Mouse (Mus musculus) myocyte (in vitro differentiated cells): ENCODE results near the gene Mkrn2os. TPM values are rescaled to one million over a fixed set of nuclear protein-coding genes. Genes with fewer than 3 reads are reported as not detected.
A peak's percentile ranks its signal among the peaks of the same experiment; 100 is the strongest.

Source experiments
- H3K27me3 ChIP-seq: one replicate; pipeline ENCODE4 v1.6.1; 2011; ENCODE audit not compliant: control insufficient read depth, insufficient read depth, insufficient read length
- H3K36me3 ChIP-seq: one replicate; pipeline ENCODE4 v1.6.1; 2011; ENCODE audit not compliant: control insufficient read depth, insufficient read depth
- H3K4me2 ChIP-seq: one replicate; pipeline ENCODE4 v1.6.1; 2011; ENCODE audit warnings: low read depth, control low read depth
- H3K4me3 ChIP-seq: one replicate; pipeline ENCODE4 v1.5.1; 2011; ENCODE audit warnings: mild to moderate bottlenecking, control low read depth, moderate library complexity
- H3K79me2 ChIP-seq: one replicate; pipeline ENCODE4 v1.6.1; 2011; ENCODE audit not compliant: control insufficient read depth, insufficient read depth
- H3ac ChIP-seq: one replicate; pipeline ENCODE4 v1.6.1; 2011; ENCODE audit not compliant: control insufficient read depth, insufficient read length
- CEBPB ChIP-seq: IDR thresholded peaks from 2 replicates; pipeline ENCODE4 v1.6.1; 2011; ENCODE audit warnings: mild to moderate bottlenecking, moderate library complexity; ENCODE audit not compliant: poor library complexity, insufficient read depth, severe bottlenecking
- E2F4 ChIP-seq: IDR thresholded peaks from one replicate; pipeline ENCODE4 v1.6.1; 2011; ENCODE audit warnings: mild to moderate bottlenecking, control low read depth, moderate library complexity; ENCODE audit not compliant: insufficient read depth
- MAX ChIP-seq: IDR thresholded peaks from one replicate; pipeline ENCODE4 v1.6.1; 2011; ENCODE audit warnings: low read depth, mild to moderate bottlenecking, control low read depth
- MYOD1 ChIP-seq, 3 experiments: IDR thresholded peaks; one replicate each; pipeline ENCODE4 v1.6.1; 2011; ENCODE audit warnings: control low read depth in 2 of 3, low read depth in 2 of 3, mild to moderate bottlenecking in 2 of 3, moderate library complexity in 1 of 3; ENCODE audit not compliant: insufficient read length in 2 of 3, control insufficient read depth in 1 of 3
- MYOG ChIP-seq, 3 experiments: IDR thresholded peaks; one replicate each; pipeline ENCODE4 v1.6.1; 2011; ENCODE audit warnings: control low read depth in 2 of 3, low read depth in 2 of 3, mild to moderate bottlenecking in 2 of 3; ENCODE audit not compliant: insufficient read length in 2 of 3, control insufficient read depth in 1 of 3, insufficient read depth in 1 of 3
- POLR2A ChIP-seq: IDR thresholded peaks from one replicate; pipeline ENCODE4 v1.6.1; 2011; ENCODE audit warnings: low read depth, mild to moderate bottlenecking, control low read depth, moderate library complexity; ENCODE audit not compliant: insufficient read length
- POLR2AphosphoS2 ChIP-seq: IDR thresholded peaks from one replicate; pipeline ENCODE4 v1.6.1; 2011; ENCODE audit warnings: low read depth, control low read depth; ENCODE audit not compliant: insufficient read length
- REST ChIP-seq: IDR thresholded peaks from one replicate; pipeline ENCODE4 v1.6.1; 2011; ENCODE audit warnings: mild to moderate bottlenecking, control low read depth, moderate library complexity; ENCODE audit not compliant: insufficient read depth, insufficient read length
- SRF ChIP-seq: IDR thresholded peaks from one replicate; pipeline ENCODE4 v1.6.1; 2011; ENCODE audit warnings: low read depth; ENCODE audit not compliant: control insufficient read depth, insufficient read length
- TCF12 ChIP-seq: IDR thresholded peaks from one replicate; pipeline ENCODE4 v1.6.1; 2011; ENCODE audit warnings: mild to moderate bottlenecking, control low read depth; ENCODE audit not compliant: poor library complexity, insufficient read depth, severe bottlenecking
- TCF3 ChIP-seq: IDR thresholded peaks from one replicate; pipeline ENCODE4 v1.6.1; 2011; ENCODE audit warnings: low read depth, control low read depth; ENCODE audit not compliant: insufficient read length
- USF1 ChIP-seq: IDR thresholded peaks from one replicate; pipeline ENCODE4 v1.6.1; 2011; ENCODE audit warnings: low read depth, mild to moderate bottlenecking, control low read depth, moderate library complexity
- polyA plus RNA-seq: library from polyadenylated mRNA; unstranded; fragments of >200 nt; fragmentation: generic; extraction: Trizol; gene quantifications from one replicate; pipeline ENCODE4 v1.2.1, GENCODE M21; 2012; ENCODE audit warnings: missing spikeins

Mkrn2os gene
- polyA plus RNA-seq, 1 experiment, result 0.04 TPM

- TF ChIP-seq REST (no peak), MYOG (IDR thresholded peaks at IDR 0.05; ENCODE audit: control insufficient read depth in 1 of 3, insufficient read depth in 1 of 3, insufficient read length in 2 of 3, low read depth in 2 of 3) (no peak), E2F4 (no peak), TCF12 (no peak), MYOD1 (IDR thresholded peaks at IDR 0.05; ENCODE audit: control insufficient read depth in 1 of 3, insufficient read length in 2 of 3, low read depth in 2 of 3) (no peak), TCF3 (no peak), USF1 (no peak), MAX (no peak), POLR2A (no peak), CEBPB (no peak), SRF (no peak), POLR2AphosphoS2 (no peak)
- H3K27me3 ChIP-seq, result no peaks in the 10 kb centered on the region
- no peak overlapping the region for H3ac ChIP-seq
- no peak overlapping the region for H3K4me3 ChIP-seq
- H3K36me3 ChIP-seq, result no peaks in the 10 kb centered on the region
- peak overlapping the region; percentile 64 for H3K4me2 ChIP-seq
- H3K79me2 ChIP-seq, result no peaks in the 10 kb centered on the region
Measured at GRCm38 (mm10) chr6:115538645-115539429, 53.5 kb downstream of the Mkrn2os start.

DNA sequence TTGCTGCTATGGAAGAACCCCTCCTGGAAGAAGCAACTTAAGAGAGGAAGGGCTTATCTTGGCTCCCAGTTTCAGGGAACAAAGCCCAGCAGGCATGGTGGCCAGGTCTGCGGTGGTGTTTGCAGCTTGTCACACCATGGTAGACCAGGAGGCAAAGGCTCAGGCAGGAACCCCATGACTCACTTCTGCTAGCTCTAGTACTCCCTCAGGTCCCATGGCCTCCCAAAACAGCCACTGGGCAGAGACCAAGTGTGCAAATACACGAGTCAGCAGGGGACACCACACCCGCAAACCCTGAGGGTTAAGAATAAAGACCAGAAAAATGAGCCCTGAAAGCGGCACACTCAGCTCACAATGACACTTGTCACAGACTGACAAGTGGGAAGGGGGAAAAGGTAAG is 56.2 kb downstream of the Mkrn2os start:
- H3K36me3 ChIP-seq, result no peaks in the 10 kb centered on the region
- H3K4me3 ChIP-seq, result no peak overlapping the region
- no peak overlapping the region for H3K4me2 ChIP-seq
- no peak overlapping the region for H3ac ChIP-seq
- H3K27me3 ChIP-seq, result no peaks in the 10 kb centered on the region
- H3K79me2 ChIP-seq, result no peaks in the 10 kb centered on the region
- TF ChIP-seq TCF3, result no peak
- no peak for TF ChIP-seq MYOD1 (IDR thresholded peaks at IDR 0.05; ENCODE audit: control insufficient read depth in 1 of 3, insufficient read length in 2 of 3, low read depth in 2 of 3)
- TF ChIP-seq SRF, result no peak
- no peak for TF ChIP-seq REST
- no peak for TF ChIP-seq POLR2AphosphoS2
- TF ChIP-seq MYOG (IDR thresholded peaks at IDR 0.05; ENCODE audit: control insufficient read depth in 1 of 3, insufficient read depth in 1 of 3, insufficient read length in 2 of 3, low read depth in 2 of 3), result no peak

GRCm38 (mm10) chr6:115534617-115535016 is 57.8 kb downstream of the Mkrn2os start:
- Histone ChIP-seq H3ac (no peak overlapping the region), H3K4me3 (no peak overlapping the region), H3K36me3 (no peaks in the 10 kb centered on the region), H3K4me2 (peak overlapping the region; percentile 4), H3K79me2 (no peaks in the 10 kb centered on the region), H3K27me3 (no peaks in the 10 kb centered on the region)
- TF ChIP-seq TCF12 (no peak), USF1 (peak; percentile 37)

Other genes starting within 250 kb of the Mkrn2os start
- gene Pparg, start 231.6 kb downstream of the Mkrn2os start, polyA plus RNA-seq, result 2.2 TPM
- gene Tsen2, start 47.9 kb downstream of the Mkrn2os start, polyA plus RNA-seq, result 13.4 TPM
- 17.0 TPM for gene Mkrn2, start 9.3 kb upstream of the Mkrn2os start, polyA plus RNA-seq
- 81.2 TPM for gene Raf1, start 84.1 kb upstream of the Mkrn2os start, polyA plus RNA-seq
- 0.37 TPM for gene Tmem40, start 169.8 kb upstream of the Mkrn2os start, polyA plus RNA-seq
- 31.3 TPM for gene Cand2, start 182.0 kb upstream of the Mkrn2os start, polyA plus RNA-seq
- 4,367 TPM for gene Rpl32, start 216.2 kb upstream of the Mkrn2os start, polyA plus RNA-seq
- not detected for gene Efcab12, start 245.8 kb upstream of the Mkrn2os start, polyA plus RNA-seq